Mouse (Mus musculus) left cerebral cortex, adult 2 months (tissue): ENCODE measurements at regions not wholly inside any gene's neighbourhood (a gene's known extent, or its start where the extent isn't known, plus 50 kb on each side); places are given as distances from the start of the nearest gene placed in this dataset.

Experiments used
- DNase-seq, 2 experiments: peaks; one replicate each; pipeline ENCODE4 v3.0.0; 2021 to 2022; ENCODE audit warnings: low spot score in 2 of 2, mixed read lengths in 1 of 2; ENCODE audit errors: extremely low spot score in 1 of 2
- H3K27ac ChIP-seq: fragments of 200-600 bp; 2 replicates; pipeline ENCODE4 v1.8.1; 2022
- H3K4me3 ChIP-seq: fragments of 200-600 bp; 2 replicates; pipeline ENCODE4 v1.8.1; 2022
- CTCF ChIP-seq: fragments of 200-600 bp; IDR thresholded peaks from 2 replicates; pipeline ENCODE4 v1.8.1; 2022; ENCODE audit warnings: antibody characterized with exemption, mild to moderate bottlenecking, moderate library complexity
- intact Hi-C: fragments of 180-260 bp; cut with DNase I; formaldehyde crosslinking; loops from one replicate; pipeline ENCODE4 v1.15.1; 2025

DNA sequence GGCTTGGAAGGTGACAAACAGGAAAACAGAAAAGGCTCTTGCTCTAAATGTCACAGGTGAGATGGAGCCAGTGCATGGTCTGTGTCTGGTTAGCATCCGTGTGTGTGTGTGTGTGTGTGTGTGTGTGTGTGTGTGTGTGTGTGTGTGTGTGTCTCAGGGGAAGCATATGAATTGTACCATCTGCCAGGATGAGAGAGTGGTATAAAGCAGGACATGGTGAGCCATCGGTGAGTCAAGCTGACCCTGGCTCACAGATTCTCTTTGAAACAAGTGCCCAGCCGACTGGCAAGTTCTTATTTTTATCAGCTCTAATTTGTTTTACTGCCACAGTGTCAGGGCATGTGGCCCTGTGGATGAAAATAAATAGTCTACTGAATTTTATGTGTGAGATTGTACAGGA, 153.6 kb upstream of the Phyhipl start:
- no peak overlapping the region for H3K4me3 ChIP-seq
- no peak for DNase-seq
- TF ChIP-seq CTCF = no peak

DNA sequence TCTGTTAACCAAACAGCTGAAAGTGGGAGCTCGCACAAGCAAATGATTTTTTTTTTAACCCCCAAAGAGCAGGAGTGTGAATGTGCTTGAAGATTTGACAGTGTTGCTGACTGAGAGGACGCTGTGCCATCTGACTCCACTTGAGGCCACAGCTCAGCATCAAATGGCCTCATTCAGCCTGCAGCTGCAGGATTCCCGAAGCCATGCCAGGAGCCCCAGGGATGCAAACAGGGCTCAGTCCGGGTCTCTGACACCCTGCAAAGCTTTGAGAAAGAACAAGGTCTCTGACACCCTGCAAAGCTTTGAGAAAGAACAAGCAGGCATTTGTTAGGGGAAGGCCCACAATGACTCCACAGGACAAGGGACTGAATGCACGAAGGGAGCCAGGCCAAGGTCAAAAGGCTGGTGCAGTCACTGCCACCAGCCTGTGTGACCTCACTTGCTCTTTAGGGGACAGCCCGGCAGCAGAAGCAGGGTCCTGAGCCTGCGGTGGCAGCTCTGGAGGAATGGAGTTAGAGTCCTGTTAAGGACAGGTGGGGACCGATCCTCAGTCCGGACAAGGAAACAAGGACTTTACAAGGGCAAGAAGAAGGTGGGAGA, 151.1 kb upstream of the Phyhipl start:
- peak in 1 of 2 experiments; percentile 33 for DNase-seq
- Histone ChIP-seq H3K4me3 (no peak overlapping the region), H3K27ac (peak overlapping the region; percentile 71; the same call in 1 of the 2 replicates)
- intact Hi-C loops = no loop called here
- no peak for TF ChIP-seq CTCF

More for the DNA sequence above, 153.6 kb upstream of the Phyhipl start:
- no peak overlapping the region for H3K27ac ChIP-seq
- intact Hi-C loops = no loop called here

DNA sequence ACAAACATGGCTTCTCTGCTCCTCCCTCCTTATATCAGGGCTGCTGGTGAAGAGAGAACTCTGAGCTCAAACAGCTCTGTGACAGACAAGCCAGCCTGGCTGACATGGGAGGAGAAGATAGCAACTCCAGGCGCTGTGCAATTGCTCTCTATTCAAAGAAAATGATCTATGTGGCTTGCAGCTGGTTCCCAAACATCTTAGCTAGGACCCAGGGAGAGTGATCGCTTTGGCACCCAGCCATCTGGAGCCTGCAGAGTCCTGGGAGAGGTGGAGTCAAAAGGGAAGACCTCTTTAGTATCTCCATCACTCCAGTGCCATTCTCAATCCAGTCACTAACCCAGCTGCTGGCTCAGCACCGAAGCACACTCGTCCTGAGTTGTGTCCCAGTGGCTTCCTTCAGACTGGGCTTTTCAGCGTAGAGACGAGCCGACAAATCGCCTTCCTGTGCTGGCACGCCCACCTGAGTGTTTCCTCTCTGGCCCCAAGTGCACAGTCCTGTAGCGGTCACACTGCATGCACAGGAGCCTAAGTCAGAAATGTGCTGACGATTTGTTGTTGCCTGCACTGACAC, 145.1 kb upstream of the Phyhipl start:
- no peak for TF ChIP-seq CTCF
- H3K4me3 ChIP-seq = no peak overlapping the region
- no peak for DNase-seq
- peak overlapping the region; percentile 71 for H3K27ac ChIP-seq
- intact Hi-C loops = loop anchor here (5.0 kb wide), 2 partner anchors 54 to 89 kb away; no protein-coding TSS in a partner anchor

DNA sequence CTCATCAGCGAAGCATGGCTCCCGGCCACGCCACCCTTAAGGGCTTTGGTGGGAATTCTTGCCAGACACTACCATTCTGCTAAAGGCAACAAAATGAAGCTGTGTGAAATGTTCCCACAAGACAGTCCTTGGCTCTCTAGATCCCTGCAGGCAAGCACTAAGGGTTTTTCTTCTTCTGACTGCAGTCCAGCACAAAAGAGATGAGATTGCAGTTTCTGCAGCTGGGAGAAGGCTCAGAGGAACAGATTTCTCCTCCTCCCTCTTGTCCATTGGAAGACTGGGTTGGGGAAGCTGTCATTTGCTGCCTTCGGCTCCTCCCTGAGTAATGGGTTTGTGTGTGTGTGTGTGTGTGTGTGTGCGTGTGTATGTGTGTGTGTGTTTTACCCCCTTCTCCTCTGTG, 144.1 kb upstream of the Phyhipl start:
- peak overlapping the region; percentile 87 for H3K27ac ChIP-seq
- no peak for DNase-seq
- no peak overlapping the region; the same call in 1 of the 2 replicates for H3K4me3 ChIP-seq
- TF ChIP-seq CTCF = no peak
- intact Hi-C loops = loop anchor here (5.0 kb wide), 2 partner anchors 53 to 88 kb away; no protein-coding TSS in a partner anchor

DNA sequence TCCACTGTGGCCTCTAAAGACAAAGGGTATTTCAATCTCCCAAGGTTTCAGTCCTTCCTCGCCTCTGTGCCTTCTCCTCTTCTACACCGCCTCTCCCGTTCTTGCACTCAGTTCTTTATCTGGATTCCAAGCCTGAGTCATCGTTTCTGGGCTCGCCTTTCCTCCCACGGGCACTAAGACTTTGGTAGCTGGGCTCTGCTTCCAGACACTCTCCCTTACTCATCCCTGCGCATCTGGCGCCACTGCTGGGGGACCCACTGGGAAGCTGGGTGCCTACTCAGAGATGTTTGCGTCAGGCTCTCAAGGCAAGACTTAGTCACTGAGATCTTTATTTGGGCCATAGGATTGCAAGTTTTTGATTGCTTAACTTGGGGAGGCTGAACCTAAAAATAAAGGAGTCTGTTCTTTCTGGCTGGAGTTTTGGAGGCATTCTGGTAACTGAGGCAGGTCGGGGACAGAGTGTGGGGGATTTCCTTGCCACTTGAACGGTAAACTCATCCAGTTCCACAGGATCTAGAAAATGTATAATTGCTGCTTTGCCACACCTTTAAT, 143.5 kb upstream of the Phyhipl start:
- no peak for TF ChIP-seq CTCF
- intact Hi-C loops = no loop called here
- Histone ChIP-seq H3K27ac (peak overlapping the region; percentile 87), H3K4me3 (no peak overlapping the region; the same call in 1 of the 2 replicates)
- DNase-seq = peak; percentile 76 to 82

DNA sequence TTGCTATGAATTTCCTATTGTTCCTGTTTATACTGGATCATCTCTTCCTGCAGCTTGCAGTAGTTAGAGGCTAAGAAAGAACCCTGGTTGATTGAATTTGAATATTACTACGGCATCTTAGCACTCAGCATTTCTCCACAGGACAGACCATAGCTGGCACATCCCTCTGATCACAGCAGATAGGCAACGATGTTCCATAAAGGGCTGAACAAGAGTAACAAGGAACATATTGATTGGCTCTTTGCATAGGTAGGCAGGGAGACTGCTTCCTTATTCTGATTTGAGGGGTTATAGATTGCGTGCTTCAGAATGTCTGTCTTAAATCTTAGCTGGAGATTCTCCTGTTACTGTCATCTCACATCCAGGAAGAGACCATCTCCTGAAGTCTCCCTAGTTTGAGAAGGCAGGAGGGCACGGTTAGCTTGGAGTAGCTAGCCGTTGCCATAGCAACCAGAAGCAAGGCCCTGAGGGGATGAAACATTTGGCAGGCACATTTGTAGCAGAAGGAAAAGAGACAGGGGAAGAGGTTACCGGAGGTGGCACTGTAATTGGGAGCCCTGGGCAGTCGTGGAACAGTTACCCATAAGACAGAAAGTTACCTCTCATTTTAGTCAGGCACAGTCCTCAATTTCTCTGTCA, 133.2 kb upstream of the Phyhipl start:
- DNase-seq = peak in 1 of 2 experiments; percentile 22
- Histone ChIP-seq H3K4me3 (no peak overlapping the region), H3K27ac (no peak overlapping the region)
- no peak for TF ChIP-seq CTCF
- intact Hi-C loops = no loop called here

DNA sequence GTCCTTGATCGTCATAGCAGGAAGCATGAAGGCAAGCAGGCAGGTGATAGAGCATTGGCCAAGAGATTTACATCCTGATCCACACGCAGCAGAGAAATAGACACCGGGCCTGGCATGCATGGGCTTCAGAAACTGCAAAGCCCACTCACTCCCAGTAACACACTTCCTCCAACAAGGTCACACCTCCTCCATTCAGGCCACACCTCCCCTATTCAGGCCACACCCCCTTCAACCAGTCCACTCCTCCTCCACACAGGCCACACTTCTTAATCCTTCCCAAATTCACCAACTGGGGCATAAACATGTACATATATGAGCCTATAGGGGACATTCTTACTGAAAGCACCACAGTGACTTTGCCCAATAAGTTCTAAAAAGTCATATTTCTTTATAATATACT, 125.3 kb upstream of the Phyhipl start:
- intact Hi-C loops = no loop called here
- no peak overlapping the region for H3K27ac ChIP-seq
- DNase-seq = no peak
- TF ChIP-seq CTCF = no peak
- no peak overlapping the region for H3K4me3 ChIP-seq

DNA sequence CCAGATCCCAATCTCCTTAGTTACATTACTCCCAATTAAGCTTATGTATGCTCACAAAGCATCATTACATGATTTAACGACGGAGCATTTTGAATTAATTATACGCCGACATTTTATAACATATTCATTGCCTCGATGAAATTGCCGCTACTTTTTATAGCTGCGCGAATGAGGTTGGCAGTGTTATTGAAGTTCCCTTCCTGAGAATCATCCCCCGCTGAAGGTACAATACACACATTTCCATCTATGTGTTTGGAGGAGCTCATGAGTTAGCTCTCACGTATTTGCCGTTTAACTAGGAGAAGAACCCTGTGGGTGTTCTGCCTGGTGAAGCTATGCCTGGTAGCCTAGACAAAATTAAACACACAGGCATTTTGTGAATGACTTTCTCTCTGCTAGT, 122.8 kb upstream of the Phyhipl start:
- H3K27ac ChIP-seq = no peak overlapping the region
- intact Hi-C loops = no loop called here
- DNase-seq = no peak
- peak overlapping the region; percentile 13; the same call in 1 of the 2 replicates for H3K4me3 ChIP-seq
- TF ChIP-seq CTCF = no peak

DNA sequence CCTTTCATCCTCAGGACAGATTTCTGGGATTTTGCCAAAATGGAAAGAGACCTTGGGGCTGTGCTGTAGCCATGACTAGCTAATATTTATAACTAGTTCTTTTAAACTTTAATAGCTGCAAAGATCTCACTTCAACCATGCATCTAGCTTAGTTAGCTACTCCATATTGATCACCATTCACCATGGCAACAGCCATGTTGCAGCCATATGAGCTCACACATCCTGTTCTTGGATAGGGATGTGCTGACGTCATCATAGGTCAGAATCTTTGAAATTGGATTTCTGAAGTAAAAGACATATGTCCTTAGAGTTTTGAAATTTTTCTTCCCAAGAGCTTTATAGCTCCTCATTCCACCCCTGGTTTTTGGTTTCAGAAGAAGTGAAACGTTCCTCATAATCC, 118.8 kb upstream of the Phyhipl start:
- H3K27ac ChIP-seq = no peak overlapping the region
- no peak overlapping the region for H3K4me3 ChIP-seq
- TF ChIP-seq CTCF = no peak
- no peak for DNase-seq
- intact Hi-C loops = no loop called here

DNA sequence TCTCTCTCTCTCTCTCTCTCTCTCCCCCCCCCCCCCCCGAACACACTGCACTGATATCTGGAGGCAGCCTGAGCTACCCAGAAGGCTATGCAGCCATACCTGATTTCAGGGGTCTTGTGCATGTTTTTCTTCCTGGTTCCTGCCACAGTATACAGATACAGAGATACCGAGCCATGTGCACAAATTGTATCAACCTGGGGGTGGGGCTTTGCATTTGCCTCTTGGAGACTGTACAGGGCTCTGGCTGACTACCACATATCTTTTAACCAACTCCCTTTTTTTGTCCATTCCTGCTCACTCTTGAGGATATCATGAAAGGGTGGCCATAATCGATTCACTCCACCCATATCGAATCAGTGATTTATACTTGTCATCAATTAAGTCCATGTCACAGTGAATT, 118.4 kb upstream of the Phyhipl start:
- no peak overlapping the region for H3K27ac ChIP-seq
- no peak for DNase-seq
- no peak for TF ChIP-seq CTCF
- intact Hi-C loops = no loop called here
- no peak overlapping the region for H3K4me3 ChIP-seq

DNA sequence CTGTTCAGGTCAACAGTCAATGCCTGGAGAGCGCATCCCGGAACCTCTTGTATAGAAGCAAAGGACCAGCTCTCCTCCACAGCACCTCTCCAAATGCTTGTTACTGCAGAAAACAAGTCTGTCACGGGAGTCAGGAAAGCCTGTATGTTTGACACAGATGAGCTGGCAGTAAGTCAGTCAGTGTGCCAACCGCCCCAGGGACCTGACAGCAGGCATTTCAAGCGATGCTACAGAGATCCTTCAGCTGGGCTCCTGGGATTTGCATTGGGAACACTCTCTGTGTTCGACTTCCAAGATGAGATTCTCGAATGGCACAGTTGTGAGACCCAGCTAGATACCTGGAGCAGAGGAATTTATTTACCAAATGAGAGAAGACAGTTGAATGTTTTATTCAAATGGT, 111.7 kb upstream of the Phyhipl start:
- intact Hi-C loops = no loop called here
- H3K27ac ChIP-seq = peak overlapping the region; percentile 69
- H3K4me3 ChIP-seq = no peak overlapping the region
- DNase-seq = no peak
- no peak for TF ChIP-seq CTCF

DNA sequence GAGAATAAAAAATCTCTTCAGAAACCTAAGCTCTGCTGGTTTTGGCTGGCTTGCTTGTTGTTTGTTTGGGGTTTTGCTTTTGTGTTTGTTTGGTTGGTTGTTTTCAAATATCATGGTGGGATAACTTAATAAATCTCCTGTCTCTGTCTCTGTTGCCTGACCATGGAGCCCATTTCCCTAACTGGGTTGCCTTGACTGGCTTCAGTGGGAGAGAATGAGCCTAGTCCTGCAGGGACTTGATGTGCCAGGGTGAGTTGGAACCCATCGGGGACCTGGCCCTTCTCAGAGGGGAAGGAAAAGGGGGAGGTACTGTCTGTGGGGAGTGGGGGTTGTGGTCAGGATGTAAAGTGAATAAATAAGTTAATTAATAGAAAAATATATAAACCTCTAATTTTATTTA, 111.1 kb upstream of the Phyhipl start:
- intact Hi-C loops = no loop called here
- DNase-seq = no peak
- H3K4me3 ChIP-seq = no peak overlapping the region
- TF ChIP-seq CTCF = no peak
- peak overlapping the region; percentile 60 for H3K27ac ChIP-seq
